ENCODE assay signal across 9 mouse cellular contexts in the genomic region with DNA sequence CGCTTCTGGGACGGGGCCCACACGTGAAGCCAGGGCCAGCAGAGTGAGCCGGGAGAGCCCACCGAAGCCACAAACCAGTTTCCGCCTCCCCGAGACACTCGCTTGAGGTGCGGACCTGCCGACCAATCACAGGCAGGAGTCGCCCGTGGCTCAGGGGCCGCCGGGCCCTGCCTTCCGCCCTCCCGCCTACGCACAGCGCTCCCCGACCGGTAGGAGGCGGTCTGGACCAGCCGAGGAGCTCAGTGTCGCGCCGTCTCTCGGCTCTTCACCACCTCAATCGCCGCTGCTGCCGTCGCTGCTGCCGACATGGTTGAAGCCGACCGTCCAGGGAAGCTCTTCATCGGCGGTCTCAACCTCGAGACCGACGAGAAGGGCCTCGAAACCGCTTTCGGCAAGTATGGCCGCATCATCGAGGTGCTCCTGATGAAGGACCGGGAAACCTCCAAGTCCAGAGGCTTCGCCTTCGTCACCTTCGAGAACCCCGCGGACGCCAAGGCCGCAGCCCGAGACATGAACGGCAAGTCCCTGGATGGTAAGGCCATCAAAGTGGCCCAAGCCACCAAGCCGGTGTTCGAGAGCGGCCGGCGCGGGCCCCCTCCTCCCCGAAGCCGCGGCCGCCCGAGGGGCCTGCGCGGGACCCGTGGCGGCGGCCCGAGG. TPM values are rescaled to one million over a fixed set of nuclear protein-coding genes. Genes with fewer than 3 reads are reported as not detected.
DNase-seq lines count a peak whose midpoint lies in the region; ATAC-seq and TF ChIP-seq lines count a peak whose summit lies in the region.
"Had no signal": no experiment of that assay in that cellular context is flagged by ENCODE, and none has a peak within 500 bp of the region (broad histone marks: within the 10 kb centered on the region; RNA-seq: fewer than 3 reads in every experiment).

A gene (plus strand): TSS at position 242 of the 657 bp plus-strand sequence.

- intact Hi-C loops in heart, postnatal 36 days (cut with DNase I) = no loop called here

- no peak within 1 kb of the TSS for H3K9ac ChIP-seq in heart, postnatal 0 days (replicated peaks; ENCODE audit: low read depth, low read length)
- no peak within 1 kb of the TSS for H3K9ac ChIP-seq in intestine, embryonic 16.5 days (ENCODE audit: low read depth, low read length)
- no peak within 1 kb of the TSS for H3K9ac ChIP-seq in neural tube, embryonic 13.5 days

- H3K9me3 ChIP-seq in heart, postnatal 0 days (replicated peaks; ENCODE audit: control insufficient read depth, low read length) = peaks cover 17% of the 10 kb centered on the region
- peaks cover 17% of the 10 kb centered on the region for H3K9me3 ChIP-seq in embryonic facial prominence, embryonic 10.5 days
- peaks cover 13% of the 10 kb centered on the region for H3K9me3 ChIP-seq in intestine, embryonic 16.5 days (ENCODE audit: control insufficient read depth, low read length)
- H3K9me3 ChIP-seq in neural tube, embryonic 13.5 days = no peaks in the 10 kb centered on the region; the same call in 1 of the 2 replicates

- H3K27me3 ChIP-seq in heart, postnatal 0 days (ENCODE audit: control insufficient read depth, insufficient read depth, low read length) = peaks cover 37% of the 10 kb centered on the region
- peaks cover 47% of the 10 kb centered on the region for H3K27me3 ChIP-seq in embryonic facial prominence, embryonic 10.5 days (replicated peaks; ENCODE audit: low read depth, poor library complexity, severe bottlenecking)
- peaks cover 25% of the 10 kb centered on the region for H3K27me3 ChIP-seq in intestine, embryonic 16.5 days (replicated peaks; ENCODE audit: control insufficient read depth, insufficient read depth, low read length)
- H3K27me3 ChIP-seq in neural tube, embryonic 13.5 days = peaks cover 53% of the 10 kb centered on the region

- WGBS in heart, postnatal 0 days = 31% methylated on average over 59 of the region's 70 CpGs
- 39% methylated on average over 70 of the region's 70 CpGs for WGBS in embryonic facial prominence, embryonic 10.5 days
- 38% methylated on average over 70 of the region's 70 CpGs for WGBS in intestine, embryonic 16.5 days
- WGBS in neural tube, embryonic 13.5 days = 35% methylated on average over 69 of the region's 70 CpGs

- no peaks in the 10 kb centered on the region for H3K36me3 ChIP-seq in heart, postnatal 0 days (replicated peaks; ENCODE audit: control insufficient read depth, insufficient read depth, low read length)
- H3K36me3 ChIP-seq in embryonic facial prominence, embryonic 10.5 days (replicated peaks) = no peaks in the 10 kb centered on the region
- no peaks in the 10 kb centered on the region for H3K36me3 ChIP-seq in intestine, embryonic 16.5 days (ENCODE audit: control insufficient read depth, insufficient read depth, low read length)
- no peaks in the 10 kb centered on the region for H3K36me3 ChIP-seq in neural tube, embryonic 13.5 days

- H3K4me3 ChIP-seq in heart, postnatal 0 days (ENCODE audit: low read depth, low read length) = peak within 1 kb of the TSS; percentile 16; the same call in 1 of the 2 replicates
- peak within 1 kb of the TSS; percentile 40 for H3K4me3 ChIP-seq in embryonic facial prominence, embryonic 10.5 days
- H3K4me3 ChIP-seq in intestine, embryonic 16.5 days (ENCODE audit: low read length) = peak within 1 kb of the TSS; percentile 27
- H3K4me3 ChIP-seq in neural tube, embryonic 13.5 days = peak within 1 kb of the TSS; percentile 26

- no peak for DNase-seq in heart, postnatal 0 days (ENCODE audit: low spot score)
- no peak for DNase-seq in heart, postnatal 36 days
- peak; percentile 30 for DNase-seq in embryonic facial prominence, embryonic 10.5 days (ENCODE audit: low spot score)
- DNase-seq in natural killer cell, adult 2 months (ENCODE audit: low spot score in 2 of 2) = no peak
- no peak for DNase-seq in gastrocnemius, postnatal 25 days
- DNase-seq in kidney, adult 18-20 months = no peak
- DNase-seq: kidney, postnatal 14 days had no signal

- no peaks in the 10 kb centered on the region for H3K4me1 ChIP-seq in heart, postnatal 0 days (ENCODE audit: control insufficient read depth, insufficient read depth)
- no peaks in the 10 kb centered on the region; the same call in 1 of the 2 replicates for H3K4me1 ChIP-seq in embryonic facial prominence, embryonic 10.5 days
- H3K4me1 ChIP-seq in intestine, embryonic 16.5 days (ENCODE audit: control insufficient read depth, insufficient read depth, low read length) = no peaks in the 10 kb centered on the region
- H3K4me1 ChIP-seq in neural tube, embryonic 13.5 days (replicated peaks) = no peaks in the 10 kb centered on the region

- TF ChIP-seq CTCF in heart, postnatal 0 days (IDR thresholded peaks at IDR 0.05; ENCODE audit: low read depth) = no peak

- no peak within 1 kb of the TSS for H3K27ac ChIP-seq in heart, postnatal 0 days (ENCODE audit: low read depth)
- H3K27ac ChIP-seq in embryonic facial prominence, embryonic 10.5 days (replicated peaks) = no peak within 1 kb of the TSS
- no peak within 1 kb of the TSS for H3K27ac ChIP-seq in intestine, embryonic 16.5 days (ENCODE audit: low read length)
- no peak within 1 kb of the TSS for H3K27ac ChIP-seq in neural tube, embryonic 13.5 days (replicated peaks)

- H3K4me2 ChIP-seq in heart, postnatal 0 days (ENCODE audit: low read depth, low read length) = no peak within 1 kb of the TSS
- peak within 1 kb of the TSS; percentile 39 for H3K4me2 ChIP-seq in intestine, embryonic 16.5 days (ENCODE audit: low read depth, low read length)
- peak within 1 kb of the TSS; percentile 33 for H3K4me2 ChIP-seq in neural tube, embryonic 13.5 days

- no peak; the same call in 1 of the 2 replicates for ATAC-seq in heart, postnatal 0 days (ENCODE audit: insufficient read depth, low read depth)
- ATAC-seq in intestine, embryonic 16.5 days = no peak
- ATAC-seq in neural tube, embryonic 13.5 days (ENCODE audit: low read depth) = no peak

- TF ChIP-seq EP300 in heart, postnatal 0 days (IDR thresholded peaks at IDR 0.05; ENCODE audit: low read depth) = no peak

RNA-seq across cellular contexts. Expression of the gene that starts here (rescaled TPM):
- total RNA-seq in heart, postnatal 0 days (2014; rRNA removed; ENCODE audit: low replicate concordance) = not detected in 2 replicates
- not detected in 2 replicates for polyA plus RNA-seq in heart, postnatal 0 days (2015; fragmentation: Nextera tagmentation; extraction: Ambion mirVana)
- not detected for total RNA-seq in heart, postnatal 36 days (2021)
- polyA plus RNA-seq in embryonic facial prominence, embryonic 10.5 days (2016; fragmentation: Nextera tagmentation; extraction: Ambion mirVana) = not detected in 2 replicates
- polyA plus RNA-seq in intestine, embryonic 16.5 days (2015; fragmentation: Nextera tagmentation; extraction: Ambion mirVana) = not detected in 2 replicates
- polyA plus RNA-seq in neural tube, embryonic 13.5 days (2015; fragmentation: Nextera tagmentation; extraction: Ambion mirVana) = not detected in 2 replicates
- total RNA-seq in gastrocnemius, postnatal 25 days (2021) = not detected

Comparison
In these comparisons a context has a peak if more than half of its experiments do, and no peak if none do; other contexts are left out.
1. Peak in DNase-seq and H3K4me3 ChIP-seq in embryonic facial prominence, embryonic 10.5 days; RNA of the gene not detected or under 1 TPM.